Mouse (Mus musculus) ES-Bruce4 (cell line): ENCODE results near the gene Tfap2a. TPM values are rescaled to one million over a fixed set of nuclear protein-coding genes. Genes with fewer than 3 reads are reported as not detected.

Source experiments
- H3K27ac ChIP-seq: 2 replicates; pipeline ENCODE4 v1.5.1; 2012; ENCODE audit warnings: low read length, inconsistent platforms; ENCODE audit not compliant: insufficient read depth
- H3K27me3 ChIP-seq: 2 replicates; pipeline ENCODE4 v1.6.1; 2012; ENCODE audit warnings: mild to moderate bottlenecking, low read length, inconsistent platforms; ENCODE audit not compliant: control insufficient read depth, poor library complexity, insufficient read depth, severe bottlenecking
- H3K36me3 ChIP-seq: 2 replicates; pipeline ENCODE4 v1.6.1; 2012; ENCODE audit warnings: inconsistent platforms, mild to moderate bottlenecking, low read length, moderate library complexity; ENCODE audit not compliant: control insufficient read depth, poor library complexity, insufficient read depth, severe bottlenecking
- H3K4me1 ChIP-seq: one replicate; pipeline ENCODE4 v1.8.1; 2011; ENCODE audit warnings: low read length; ENCODE audit not compliant: control insufficient read depth, insufficient read depth
- H3K4me3 ChIP-seq: 2 replicates; pipeline ENCODE4 v1.5.1; 2011; ENCODE audit warnings: low read depth, mild to moderate bottlenecking, low read length
- H3K9ac ChIP-seq: 2 replicates; pipeline ENCODE4 v1.6.1; 2012; ENCODE audit warnings: low read depth, mild to moderate bottlenecking, inconsistent platforms; ENCODE audit not compliant: poor library complexity, severe bottlenecking
- H3K9me3 ChIP-seq: replicated peaks from 2 replicates; pipeline ENCODE4 v1.6.1; 2012; ENCODE audit warnings: mild to moderate bottlenecking, low read length, inconsistent platforms; ENCODE audit not compliant: control insufficient read depth, poor library complexity, insufficient read depth, severe bottlenecking
- CTCF ChIP-seq: IDR thresholded peaks from one replicate; pipeline ENCODE4 v1.8.1; 2011; ENCODE audit warnings: low read depth, low read length
- EP300 ChIP-seq: IDR thresholded peaks from 2 replicates; pipeline ENCODE4 v1.6.1; 2011; ENCODE audit warnings: low read depth, low read length; ENCODE audit not compliant: insufficient read depth
- POLR2A ChIP-seq: IDR thresholded peaks from one replicate; pipeline ENCODE4 v1.8.1; 2011; ENCODE audit warnings: low read length; ENCODE audit not compliant: insufficient read depth
- polyA plus RNA-seq: library from polyadenylated mRNA; stranded (reverse); fragments of >200 nt; gene quantifications from 2 replicates; pipeline ENCODE4 v1.2.4, GENCODE M21; 2011; ENCODE audit warnings: low read depth; ENCODE audit not compliant: missing spikeins, insufficient read depth, insufficient read length

Gene Tfap2a
- polyA plus RNA-seq, 1 experiment: 1.5 TPM

- Histone ChIP-seq H3K4me1 (peaks cover 2% of the 10 kb centered on the region), H3K4me3 (no peak overlapping the region), H3K36me3 (no peaks in the 10 kb centered on the region), H3K27ac (no peak overlapping the region), H3K27me3 (peaks cover 73% of the 10 kb centered on the region), H3K9me3 (no peaks in the 10 kb centered on the region), H3K9ac (no peak overlapping the region)
- TF ChIP-seq POLR2A: no peak
- no peak for TF ChIP-seq CTCF
- no peak for TF ChIP-seq EP300
These were observed 1.9 kb downstream of the Tfap2a start for GRCm38 (mm10) chr13:40736107-40736780.

GRCm38 (mm10) chr13:40735416-40736106 is 2.6 kb downstream of the Tfap2a start:
- H3K9me3 ChIP-seq: no peaks in the 10 kb centered on the region
- H3K36me3 ChIP-seq: no peaks in the 10 kb centered on the region
- no peak overlapping the region for H3K27ac ChIP-seq
- TF ChIP-seq POLR2A: no peak
- no peak for TF ChIP-seq EP300
- no peak for TF ChIP-seq CTCF
- H3K4me1 ChIP-seq: peaks cover 2% of the 10 kb centered on the region
- no peak overlapping the region for H3K9ac ChIP-seq
- H3K27me3 ChIP-seq: peaks cover 72% of the 10 kb centered on the region
- no peak overlapping the region for H3K4me3 ChIP-seq

- Histone ChIP-seq H3K27ac (no peak overlapping the region), H3K9ac (no peak overlapping the region)
These were observed 3.7 kb downstream of the Tfap2a start for GRCm38 (mm10) chr13:40734316-40734965.

GRCm38 (mm10) chr13:40733542-40734151 is 4.5 kb downstream of the Tfap2a start:
- peaks cover 76% of the 10 kb centered on the region for H3K27me3 ChIP-seq
- H3K9ac ChIP-seq: no peak overlapping the region
- peak; percentile 62 for TF ChIP-seq CTCF
- no peak for TF ChIP-seq POLR2A
- peak; percentile 72; the same call in 1 of the 2 replicates for TF ChIP-seq EP300
- H3K27ac ChIP-seq: no peak overlapping the region
- peak overlapping the region; percentile 44 for H3K4me3 ChIP-seq
- H3K9me3 ChIP-seq: no peaks in the 10 kb centered on the region
- H3K36me3 ChIP-seq: no peaks in the 10 kb centered on the region
- peaks cover 2% of the 10 kb centered on the region for H3K4me1 ChIP-seq

More at GRCm38 (mm10) chr13:40734316-40734965, 3.7 kb downstream of the Tfap2a start:
- H3K36me3 ChIP-seq: no peaks in the 10 kb centered on the region
- H3K4me1 ChIP-seq: peaks cover 2% of the 10 kb centered on the region
- no peaks in the 10 kb centered on the region for H3K9me3 ChIP-seq
- peaks cover 76% of the 10 kb centered on the region for H3K27me3 ChIP-seq
- TF ChIP-seq CTCF (no peak), EP300 (no peak), POLR2A (no peak)
- peak overlapping the region; percentile 8; the same call in 1 of the 2 replicates for H3K4me3 ChIP-seq

GRCm38 (mm10) chr13:40732816-40733541 is 5.2 kb downstream of the Tfap2a start:
- peaks cover 74% of the 10 kb centered on the region for H3K27me3 ChIP-seq
- peak overlapping the region; percentile 44 for H3K4me3 ChIP-seq
- H3K4me1 ChIP-seq: no peaks in the 10 kb centered on the region
- no peak overlapping the region for H3K9ac ChIP-seq
- no peak for TF ChIP-seq CTCF
- no peak for TF ChIP-seq EP300
- TF ChIP-seq POLR2A: no peak
- no peaks in the 10 kb centered on the region for H3K36me3 ChIP-seq
- no peak overlapping the region for H3K27ac ChIP-seq
- no peaks in the 10 kb centered on the region for H3K9me3 ChIP-seq
